Mouse (Mus musculus) left cerebral cortex, adult 18-20 months (tissue): ENCODE results near the gene Pole2. TPM values are rescaled to one million over a fixed set of nuclear protein-coding genes. Genes with fewer than 3 reads are reported as not detected.
A peak's percentile ranks its signal among the peaks of the same experiment; 100 is the strongest.
"Not testable (repeated sequence)": the region's sequence is repeated elsewhere in the genome, so short reads cannot be mapped to it uniquely, and the experiment has no call there.

Experiments
- DNase-seq, 2 experiments: peaks; one replicate each; pipeline ENCODE4 v3.0.0; 2021 to 2022; ENCODE audit warnings: low spot score in 2 of 2, mixed read lengths in 1 of 2
- total RNA-seq, 2 experiments: library from RNA; stranded (reverse); gene quantifications; 2 replicates each; pipeline ENCODE4 v1.2.3; 2021

The Pole2 gene
- total RNA-seq, 2 experiments from 2014 or later = 0.21 to 0.56 TPM

DNA sequence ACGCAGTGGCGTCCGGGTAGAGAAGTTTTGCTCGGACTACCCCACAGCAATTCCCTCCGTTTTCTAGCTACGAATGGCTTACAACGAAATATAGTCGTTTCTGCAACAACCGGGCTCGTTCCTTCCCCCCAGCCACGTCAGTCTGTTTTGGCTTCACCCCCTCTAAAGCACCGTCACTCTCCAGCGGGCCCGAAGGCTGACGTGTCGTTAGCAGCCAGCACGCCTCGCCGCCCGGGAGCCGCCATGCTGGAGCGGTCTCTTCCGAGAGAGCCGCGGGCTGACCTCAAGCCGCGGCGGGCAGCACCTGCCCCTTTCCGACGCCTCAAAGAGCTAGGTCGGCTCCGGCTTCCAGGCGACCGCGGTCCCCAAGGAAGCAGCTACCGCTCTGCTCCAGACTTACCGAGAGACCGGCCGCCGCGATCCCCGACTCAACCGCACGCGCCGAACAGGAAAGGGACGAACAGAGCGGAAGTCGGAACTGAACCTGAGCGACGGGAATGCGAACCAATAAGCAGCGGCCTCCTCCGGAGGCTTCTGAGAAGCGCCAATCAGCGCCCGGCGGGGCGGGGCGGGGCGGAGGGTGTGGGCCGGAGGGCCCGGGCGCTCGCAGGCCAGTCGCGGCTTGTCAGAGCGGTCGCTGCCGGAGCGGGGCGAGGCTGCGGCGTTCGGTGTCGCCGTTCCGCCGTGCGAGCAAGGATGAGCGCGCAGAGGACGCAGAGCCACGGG, 44.2 kb downstream of the Pole2 start, which contains the start of the genes Rpl36al and Mgat2:
Gene Rpl36al, minus strand, starts transcription at position 501 of the 726 bp plus-strand sequence.
Gene Mgat2, plus strand, starts transcription at position 575 of the 726 bp plus-strand sequence.
- DNase-seq = peak; percentile 100

DNA sequence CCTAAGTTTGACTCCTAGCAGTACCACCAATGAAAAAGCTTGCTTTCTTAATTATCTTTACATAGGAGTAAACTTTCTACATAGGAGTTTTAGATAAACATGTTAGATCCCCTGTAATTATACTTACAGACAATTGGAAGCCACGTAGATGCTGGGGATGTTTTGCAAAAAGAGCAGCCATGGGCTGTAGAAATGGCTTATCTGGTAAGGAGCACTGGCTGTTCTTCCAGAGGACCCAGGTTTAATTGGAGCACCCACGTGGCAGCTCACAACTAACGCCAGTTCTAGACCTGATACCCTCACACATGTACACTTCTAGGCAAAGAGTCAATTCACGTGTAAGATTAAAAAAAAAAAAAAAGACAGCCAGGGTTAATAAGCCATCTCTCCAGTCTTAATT, 46.2 kb downstream of the Pole2 start:
- DNase-seq = no peak

DNA sequence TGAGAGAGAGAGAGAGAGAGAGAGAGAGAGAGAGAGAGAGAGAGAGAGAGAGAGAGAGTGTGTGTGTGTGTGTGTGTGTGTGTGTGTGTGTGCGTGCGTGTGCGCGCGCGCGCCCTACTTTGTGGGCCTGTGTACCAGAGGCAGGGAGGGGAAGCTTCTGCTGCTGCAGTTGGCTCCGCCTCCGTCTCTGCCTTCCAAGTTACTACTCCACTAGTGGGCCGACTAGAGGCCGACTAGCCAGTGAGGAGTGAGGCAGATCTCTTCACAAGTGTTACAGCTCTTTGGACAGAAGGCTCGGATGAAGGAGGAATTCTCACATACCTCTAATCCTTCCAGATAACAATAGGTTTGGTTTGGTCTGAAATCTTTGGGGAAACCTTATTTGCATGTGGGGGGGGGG, 48.6 kb downstream of the Pole2 start:
- no peak for DNase-seq

DNA sequence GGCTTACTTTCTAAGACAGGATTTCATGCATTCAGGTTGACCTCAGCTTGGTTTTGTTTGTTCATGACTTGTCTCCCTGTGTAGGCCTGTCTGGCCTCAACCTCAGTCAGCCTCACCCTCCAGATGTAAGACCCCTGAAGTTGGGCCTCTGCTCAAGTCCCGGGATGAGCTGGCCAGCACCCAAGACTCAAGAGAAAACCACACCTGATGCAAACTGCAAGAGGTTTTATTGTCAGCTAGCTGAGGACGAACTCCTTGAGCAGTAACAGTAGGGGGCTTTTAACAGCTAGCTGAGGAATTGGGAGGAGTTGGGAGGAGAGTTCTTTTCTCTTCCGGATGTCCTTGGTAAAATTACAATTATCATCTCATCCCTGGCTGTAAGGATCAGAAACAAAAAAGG, 50.5 kb downstream of the Pole2 start:
- DNase-seq = no peak

DNA sequence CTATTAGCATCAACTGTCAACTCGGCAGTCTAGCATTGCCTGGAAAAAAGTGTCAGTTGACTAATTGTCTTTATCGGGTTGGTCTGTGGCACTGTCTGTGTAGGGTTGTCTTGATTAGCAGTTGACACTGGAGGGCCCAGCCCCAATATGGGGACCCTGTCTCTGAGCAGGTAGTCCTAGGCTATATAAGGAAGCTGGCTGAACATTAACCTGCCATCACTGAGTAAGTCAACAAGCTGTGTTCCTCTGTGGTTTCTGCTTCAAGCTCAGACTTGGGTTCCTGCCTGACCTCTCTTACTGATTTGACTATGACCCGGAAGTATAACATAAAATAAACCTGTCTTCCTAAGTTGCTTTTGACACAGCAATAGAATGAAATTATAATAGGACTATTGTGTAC, 52.0 kb downstream of the Pole2 start:
- DNase-seq = no peak

DNA sequence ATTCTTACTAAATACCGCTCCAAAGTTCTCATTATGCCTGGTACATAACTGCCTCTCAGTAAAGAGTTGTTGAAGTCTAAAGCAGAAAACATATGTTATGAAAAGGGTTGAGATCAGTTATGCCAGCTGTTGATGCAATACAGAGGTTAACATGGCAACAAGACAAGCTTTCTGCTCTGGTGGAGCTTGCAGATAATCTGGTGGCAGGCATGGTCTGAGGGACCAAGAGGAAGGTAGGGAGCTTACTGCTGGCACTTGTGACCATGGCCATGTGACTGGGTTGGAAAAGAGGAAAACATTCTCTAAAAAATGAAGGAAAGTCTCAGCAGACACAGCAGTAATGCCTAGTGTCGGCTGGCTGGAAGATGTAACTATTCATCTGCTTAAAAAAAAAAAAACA, 56.7 kb downstream of the Pole2 start:
- no peak for DNase-seq

DNA sequence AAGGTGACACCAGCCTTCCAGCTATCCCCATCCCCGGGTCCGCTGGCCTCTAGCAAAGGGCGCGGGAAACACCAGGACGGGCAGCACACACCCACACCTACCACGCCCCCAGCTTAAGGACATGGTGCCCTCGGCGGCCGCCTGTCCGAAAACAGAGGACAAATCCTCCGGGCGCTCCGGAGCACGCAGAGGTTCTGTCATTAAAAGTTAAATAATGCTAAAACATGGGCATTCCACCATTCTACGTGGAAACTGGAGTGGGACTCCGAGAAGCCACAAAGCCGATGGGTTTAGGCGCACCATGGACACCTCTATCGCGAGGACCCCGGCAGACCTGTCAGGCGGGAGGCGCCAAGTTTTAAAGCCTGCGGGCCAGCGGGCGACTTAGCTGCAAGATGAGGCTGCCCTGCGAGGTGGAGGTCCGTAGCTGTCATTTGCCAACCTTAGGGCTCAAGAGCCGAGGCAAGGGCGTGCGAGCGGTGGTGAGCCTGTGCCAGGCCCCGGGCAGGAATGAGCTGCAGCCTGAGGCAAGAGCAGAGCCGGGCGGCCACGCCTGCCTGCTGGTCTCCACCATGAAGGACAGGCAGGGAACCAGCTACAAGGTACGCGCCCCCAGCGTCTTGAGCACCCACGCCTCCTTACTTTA, 59.4 kb downstream of the Pole2 start, which contains the start of gene Lrr1:
Gene Lrr1, plus strand, starts transcription at position 354 of the 646 bp plus-strand sequence.
- DNase-seq = peak; percentile 77 to 80

DNA sequence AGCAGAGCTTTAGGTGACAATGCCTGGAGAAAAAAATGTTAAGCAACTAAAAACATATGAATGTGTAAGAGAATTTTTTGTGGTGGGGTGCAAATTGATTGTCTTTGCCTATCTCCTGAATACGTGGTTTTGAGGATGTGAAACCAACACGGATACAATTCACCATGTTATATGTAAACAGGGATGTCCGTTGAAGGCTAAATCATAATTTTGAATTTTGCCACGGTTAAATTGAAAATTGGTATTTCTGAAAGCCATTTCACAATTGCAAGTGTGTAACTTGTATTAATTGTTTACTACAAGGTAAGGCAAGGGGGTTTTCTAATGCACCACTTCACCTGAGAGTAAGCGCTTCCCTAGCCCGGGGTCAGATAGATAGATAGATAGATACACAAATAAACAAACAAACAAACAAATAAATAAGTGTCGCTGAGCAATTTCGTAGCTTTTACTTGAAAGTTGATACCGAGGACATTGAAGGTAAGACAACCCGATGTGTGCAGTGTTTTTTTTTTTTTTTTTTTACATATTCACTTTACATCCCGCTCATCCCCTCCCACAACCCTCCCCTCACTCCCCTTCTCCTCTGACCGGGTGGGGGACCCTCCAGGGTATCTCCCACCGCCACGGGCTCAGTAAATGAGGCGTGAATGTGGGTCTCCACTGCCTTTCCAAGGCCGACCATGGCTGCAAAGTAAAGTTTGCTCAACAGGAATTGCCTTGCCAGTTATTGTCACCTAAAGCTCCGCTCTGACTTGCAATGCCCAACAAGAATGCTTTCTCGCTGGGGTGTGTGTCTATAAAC, 60.1 kb downstream of the Pole2 start:
- no peak for DNase-seq

DNA sequence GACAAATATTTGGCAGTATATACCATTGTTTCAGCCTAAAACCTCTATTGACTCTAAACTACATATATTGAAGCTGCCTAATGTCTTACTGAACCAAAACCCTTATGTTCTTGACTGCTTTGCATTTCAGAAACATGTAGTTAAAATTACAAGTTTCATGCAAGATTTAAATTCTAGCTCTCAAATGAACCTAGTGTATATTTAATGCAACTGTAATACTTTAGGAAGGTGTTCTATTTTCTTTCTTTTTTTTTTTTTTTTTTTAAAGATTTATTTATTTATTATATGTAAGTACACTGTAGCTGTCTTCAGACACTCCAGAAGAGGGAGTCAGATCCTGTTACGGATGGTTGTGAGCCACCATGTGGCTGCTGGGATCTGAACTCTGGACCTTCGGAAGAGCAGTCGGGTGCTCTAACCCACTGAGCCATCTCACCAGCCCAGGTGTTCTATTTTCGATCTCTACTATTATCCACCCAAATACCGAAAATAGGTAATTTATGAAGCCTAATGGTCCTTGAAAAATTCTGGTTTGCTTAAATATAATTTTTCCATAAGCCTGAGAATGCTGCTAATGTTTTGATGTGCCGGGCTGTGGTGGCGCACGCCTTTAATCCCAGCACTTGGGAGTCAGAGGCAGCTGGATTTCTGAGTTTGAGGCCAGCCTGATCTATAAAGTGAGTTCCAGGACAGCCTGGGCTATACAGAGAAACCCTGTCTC, 61.0 kb downstream of the Pole2 start:
- not testable (repeated sequence) for DNase-seq

DNA sequence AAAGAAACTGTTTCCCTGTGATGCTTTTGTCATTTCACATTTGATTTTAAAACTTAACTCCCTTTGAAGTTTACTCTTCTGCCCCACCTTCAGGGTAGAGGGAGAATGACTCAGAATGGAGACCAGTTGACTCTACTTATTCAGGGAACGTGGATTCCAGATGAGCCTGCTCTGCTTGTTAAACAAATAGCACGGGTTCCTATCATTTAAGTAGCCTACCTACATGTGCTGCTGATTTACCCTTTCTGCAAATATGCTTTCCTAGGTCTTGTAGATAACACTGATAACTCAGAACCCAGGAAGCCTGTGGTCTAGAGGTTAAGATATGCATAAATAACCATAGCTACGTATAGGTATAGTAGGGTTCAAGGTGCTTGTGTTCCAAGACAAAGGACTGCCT, 63.1 kb downstream of the Pole2 start:
- DNase-seq = no peak

DNA sequence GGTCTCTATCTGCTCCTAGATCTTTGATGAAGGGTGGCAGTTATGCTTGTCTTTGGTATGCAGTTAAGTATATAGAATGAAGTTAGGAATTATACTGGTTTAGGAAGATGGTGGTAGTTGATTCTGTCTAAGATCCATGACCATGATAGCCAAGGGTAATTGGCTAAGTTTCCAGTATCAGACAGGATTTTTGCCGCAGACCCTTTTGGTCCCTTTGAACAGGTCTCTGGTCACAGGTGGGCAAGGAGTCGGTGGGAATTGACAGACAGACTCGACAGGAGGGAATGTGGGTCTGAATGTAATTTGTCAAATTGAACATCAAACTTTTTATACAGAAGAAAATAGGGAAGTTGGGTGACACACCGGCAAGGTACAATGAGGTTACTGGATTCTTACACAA, 64.4 kb downstream of the Pole2 start:
- not testable (repeated sequence) for DNase-seq

DNA sequence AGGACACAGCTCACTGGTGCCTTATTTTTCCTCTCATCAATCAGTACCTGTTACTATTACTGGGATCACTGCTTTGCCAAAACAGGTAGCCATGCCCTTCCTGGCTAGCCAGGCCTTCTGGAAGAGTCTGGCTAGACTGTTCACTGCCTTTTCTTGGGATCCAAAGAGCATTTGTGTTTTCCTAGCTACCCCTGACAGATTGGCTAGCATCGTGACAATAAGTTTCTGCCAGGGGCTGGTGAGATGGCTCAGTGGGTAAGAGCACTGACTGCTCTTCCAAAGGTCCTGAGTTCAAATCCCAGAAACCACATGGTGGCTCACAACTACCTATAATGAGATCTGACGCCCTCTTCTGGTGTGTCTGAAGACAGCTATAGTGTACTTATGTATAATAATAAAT, 67.3 kb downstream of the Pole2 start:
- DNase-seq = not testable (repeated sequence)

DNA sequence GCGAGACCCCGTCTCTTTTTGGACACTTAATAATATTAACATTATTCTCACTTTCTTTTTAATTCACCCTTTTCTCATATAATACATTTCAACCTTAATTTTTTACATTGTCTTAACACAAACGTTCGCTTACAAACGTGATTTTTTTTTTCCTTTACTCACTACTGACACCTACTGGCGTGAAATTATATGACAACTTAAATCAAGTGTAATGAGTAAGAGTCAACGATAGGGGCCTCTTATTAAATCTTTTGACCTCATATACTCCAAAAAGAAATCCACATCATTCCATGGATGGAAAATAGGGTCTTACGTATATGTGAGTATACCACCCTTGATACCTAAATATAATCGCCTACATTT, 68.4 kb downstream of the Pole2 start:
- DNase-seq = no peak

DNA sequence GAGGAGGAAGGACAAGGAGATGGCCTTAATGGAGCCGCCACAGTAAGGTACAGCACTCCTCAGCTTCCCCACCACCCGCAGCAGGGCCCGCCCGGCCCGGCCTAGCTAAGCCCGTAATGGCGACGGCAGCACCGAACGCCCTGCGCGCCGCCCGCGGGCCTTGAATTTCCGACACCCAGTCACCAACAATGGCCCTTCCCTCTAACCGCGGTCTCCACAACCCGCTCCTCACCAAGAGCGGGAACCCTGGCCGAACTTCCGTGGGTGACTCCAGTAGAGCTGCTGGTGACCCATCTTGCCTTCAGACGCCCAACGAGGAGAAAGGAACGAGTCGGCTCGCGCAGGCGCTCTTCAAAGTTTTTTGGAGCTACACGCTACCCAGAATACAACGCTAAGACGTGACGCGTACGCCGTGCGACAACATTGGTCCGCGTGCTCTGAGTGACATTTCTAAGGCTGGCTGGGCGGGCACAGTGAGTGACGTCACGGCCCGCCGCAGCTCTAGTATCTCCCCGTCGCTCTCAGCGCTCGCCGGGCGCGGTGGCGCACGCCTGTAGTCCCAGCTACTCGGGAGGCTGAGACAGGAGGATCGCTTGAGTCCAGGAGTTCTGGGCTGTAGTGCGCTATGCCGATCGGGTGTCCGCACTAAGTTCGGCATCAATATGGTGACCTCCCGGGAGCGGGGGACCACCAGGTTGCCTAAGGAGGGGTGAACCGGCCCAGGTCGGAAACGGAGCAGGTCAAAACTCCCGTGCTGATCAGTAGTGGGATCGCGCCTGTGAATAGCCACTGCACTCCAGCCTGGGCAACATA, 69.0 kb downstream of the Pole2 start, which contains the start of gene Rps29:
Gene Rps29, minus strand, starts transcription at position 422 of the 813 bp plus-strand sequence.
- DNase-seq = peak; percentile 94 to 98

DNA sequence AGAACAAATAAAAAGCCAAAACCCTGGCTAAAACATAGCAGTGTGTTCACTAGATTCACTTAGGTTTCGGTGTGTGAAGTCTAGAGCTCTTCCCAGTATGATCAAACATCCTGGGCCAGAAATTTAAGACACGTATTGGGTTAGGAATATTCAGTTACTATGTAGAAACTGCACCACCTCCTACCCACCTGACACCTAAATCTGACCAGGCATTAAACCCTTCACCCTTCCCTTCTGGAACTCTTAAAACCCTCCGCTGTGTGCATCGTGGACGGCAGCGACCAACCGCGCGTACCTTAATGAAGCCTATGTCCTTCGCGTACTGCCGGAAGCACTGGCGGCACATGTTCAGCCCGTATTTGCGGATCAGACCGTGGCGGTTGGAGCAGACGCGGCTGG, 69.6 kb downstream of the Pole2 start:
- no peak for DNase-seq

DNA sequence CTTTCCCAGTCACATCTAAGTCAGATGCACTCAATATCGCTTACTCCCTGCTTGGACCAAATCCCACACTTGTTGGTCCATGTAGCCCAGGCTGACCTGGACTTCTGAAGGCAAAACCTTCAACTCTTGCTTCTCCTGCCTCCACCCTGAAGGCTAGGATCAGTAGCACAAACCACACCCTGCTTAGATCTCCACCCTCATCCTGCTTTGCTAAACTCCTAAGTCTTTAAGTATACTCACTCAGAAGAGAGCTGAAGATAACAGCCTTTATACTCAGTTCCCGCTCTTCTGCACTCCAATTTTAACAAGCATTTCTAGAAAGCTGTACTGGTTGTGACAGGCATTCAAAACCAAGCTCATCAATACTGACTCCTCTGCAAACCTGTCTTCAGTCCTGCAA, 70.9 kb downstream of the Pole2 start:
- no peak for DNase-seq

DNA sequence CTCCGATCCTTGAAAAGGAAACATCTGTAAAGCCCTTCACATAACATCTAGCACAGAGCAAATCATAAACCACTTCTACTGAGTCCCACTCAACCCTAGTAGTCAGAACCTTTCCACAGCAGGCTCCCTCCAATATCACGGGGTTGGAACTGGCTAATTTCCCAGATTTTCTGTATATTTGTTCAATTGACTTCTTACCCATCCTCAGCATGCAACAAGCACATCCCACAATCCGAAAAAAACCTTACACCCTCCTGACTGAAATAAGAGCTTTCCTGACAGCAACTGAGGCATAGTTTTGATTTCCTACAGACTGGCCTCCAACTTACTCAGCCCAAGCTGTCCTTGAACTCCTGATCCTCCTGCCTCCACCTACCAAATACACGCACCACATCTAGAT, 71.6 kb downstream of the Pole2 start:
- no peak for DNase-seq

DNA sequence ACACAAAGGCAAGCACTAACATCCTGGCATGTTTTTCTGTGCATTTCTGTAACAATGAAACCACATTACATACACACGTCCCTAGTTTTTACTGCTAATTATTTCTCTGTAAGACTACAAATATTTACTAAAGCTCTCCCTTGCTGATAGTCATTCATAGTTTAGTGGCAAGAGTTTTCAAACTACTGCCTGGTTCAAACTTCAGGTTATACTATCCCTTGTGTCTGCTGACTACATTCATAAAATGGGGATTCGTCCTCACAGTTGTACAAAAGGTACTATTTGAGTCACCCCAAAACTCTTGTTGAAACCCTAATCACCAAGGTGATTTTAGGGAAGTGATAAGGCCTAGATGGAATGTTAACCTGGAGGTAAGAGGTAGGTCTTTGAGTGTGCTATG, 72.1 kb downstream of the Pole2 start:
- no peak for DNase-seq
